Mouse (Mus musculus): ENCODE results near the gene Rhox4a2.
"Not testable (repeated sequence)": the region's sequence is repeated elsewhere in the genome, so short reads cannot be mapped to it uniquely, and the experiment has no call there.

DNA sequence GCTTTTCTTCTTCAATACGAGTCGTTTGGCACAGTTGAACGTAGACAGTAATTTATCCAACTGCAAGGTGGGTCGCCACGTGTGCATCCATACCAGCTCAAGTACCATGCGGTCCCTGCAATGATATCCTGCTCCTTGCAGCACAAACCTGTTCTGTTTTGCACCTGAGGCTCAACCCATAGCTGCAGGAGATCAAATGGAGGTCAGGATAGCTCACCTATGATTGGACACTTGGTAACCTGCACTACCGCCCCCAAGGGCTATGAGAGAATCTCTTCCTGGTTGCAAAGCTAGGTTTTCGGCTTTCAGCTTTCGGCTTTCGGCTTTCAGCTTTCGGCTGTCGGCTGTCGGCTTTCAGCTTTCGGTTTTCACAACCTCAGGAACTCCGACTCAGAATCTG is 41.5 kb downstream of the Rhox4a2 start, which contains the start of gene Rhox4b:
- TF ChIP-seq CTCF, EP300 (IDR thresholded peaks at IDR 0.05; ENCODE audit: low read depth): not testable (repeated sequence)
